Mouse (Mus musculus) liver, postnatal 0 days (tissue): Measurements from ENCODE around the gene Adarb1. TPM values are rescaled to one million over a fixed set of nuclear protein-coding genes. Genes with fewer than 3 reads are reported as not detected.
A peak's percentile ranks its signal among the peaks of the same experiment; 100 is the strongest.

Experiments used
- ATAC-seq: fragments of 200-750 bp; cut with Nextera tagmentation; 2 replicates; pipeline ENCODE4 v1.8.0; 2017; ENCODE audit warnings: mild to moderate bottlenecking, moderate library complexity
- DNase-seq: peaks from one replicate; pipeline ENCODE4 v3.0.0-alpha.2; 2016
- H3K27ac ChIP-seq: fragments of 300-500 bp; sonication (generic); 2 replicates; pipeline ENCODE4 v1.5.1; 2014; ENCODE audit warnings: antibody characterized with exemption, moderate library complexity, mild to moderate bottlenecking, low read depth
- H3K27me3 ChIP-seq: fragments of 300-500 bp; sonication (generic); 2 replicates; pipeline ENCODE4 v1.6.1; 2014; ENCODE audit warnings: low read length, control low read depth, mixed read lengths; ENCODE audit not compliant: insufficient read depth
- H3K36me3 ChIP-seq: fragments of 300-500 bp; sonication (generic); replicated peaks from 2 replicates; pipeline ENCODE4 v1.6.1; 2014; ENCODE audit warnings: mild to moderate bottlenecking, control low read depth, low read length, moderate library complexity, mixed read lengths; ENCODE audit not compliant: insufficient read depth
- H3K4me1 ChIP-seq: fragments of 300-500 bp; sonication (generic); 2 replicates; pipeline ENCODE4 v1.6.1; 2014; ENCODE audit warnings: antibody characterized with exemption, mild to moderate bottlenecking, control low read depth; ENCODE audit not compliant: insufficient read depth
- H3K4me2 ChIP-seq: fragments of 300-500 bp; sonication (generic); 2 replicates; pipeline ENCODE4 v1.6.1; 2014; ENCODE audit warnings: low read depth, mild to moderate bottlenecking, low read length, moderate library complexity, mixed read lengths
- H3K4me3 ChIP-seq: fragments of 300-500 bp; sonication (generic); 2 replicates; pipeline ENCODE4 v1.5.1; 2014; ENCODE audit warnings: low read depth, low read length
- H3K9ac ChIP-seq: fragments of 300-500 bp; sonication (generic); replicated peaks from 2 replicates; pipeline ENCODE4 v1.6.1; 2014; ENCODE audit warnings: mild to moderate bottlenecking, moderate library complexity
- H3K9me3 ChIP-seq: fragments of 300-500 bp; sonication (generic); 2 replicates; pipeline ENCODE4 v1.6.1; 2016; ENCODE audit warnings: mild to moderate bottlenecking, control low read depth, low read length, mixed read lengths
- CTCF ChIP-seq: sonication (generic); IDR thresholded peaks from 2 replicates; pipeline ENCODE4 v1.5.1; 2016; ENCODE audit warnings: antibody characterized with exemption, low read depth
- EP300 ChIP-seq: IDR thresholded peaks from 2 replicates; pipeline ENCODE4 v1.6.1; 2016; ENCODE audit warnings: antibody characterized with exemption, low read depth, mild to moderate bottlenecking
- WGBS: fragments of 180-500 bp; shearing (Covaris S2); extraction: QIAGEN DNeasy Blood & Tissue Kit; methylation state at CpG from one replicate; pipeline ENCODE4 v1.1.7; 2014; ENCODE audit not compliant: insufficient replicate concordance; 5-methylcytosine and 5-hydroxymethylcytosine counted together
- polyA plus RNA-seq: library from polyadenylated mRNA; unstranded; fragments of >200 nt; fragmentation: Nextera tagmentation; extraction: Ambion mirVana; gene quantifications from 2 replicates; pipeline ENCODE4 v1.2.1, GENCODE M21; 2015

Adarb1 gene
- polyA plus RNA-seq, 1 experiment from 2014 or later, result 1.8 TPM

GRCm38 (mm10) chr10:77342842-77343241 lies 75.2 kb downstream of the Adarb1 start:
- Histone ChIP-seq H3K4me1 (no peaks in the 10 kb centered on the region), H3K27ac (no peak overlapping the region), H3K4me2 (no peak overlapping the region), H3K36me3 (no peaks in the 10 kb centered on the region), H3K4me3 (no peak overlapping the region), H3K27me3 (no peaks in the 10 kb centered on the region), H3K9me3 (no peaks in the 10 kb centered on the region), H3K9ac (no peak overlapping the region)
- 68% methylated on average over 3 of the region's 3 CpGs for WGBS
- ATAC-seq (no peak), DNase-seq (no peak)
- TF ChIP-seq CTCF (no peak), EP300 (no peak)

GRCm38 (mm10) chr10:77341711-77342110 lies 76.4 kb downstream of the Adarb1 start:
- no peak overlapping the region for H3K4me2 ChIP-seq
- H3K4me1 ChIP-seq, result no peaks in the 10 kb centered on the region
- H3K36me3 ChIP-seq, result no peaks in the 10 kb centered on the region
- no peak overlapping the region for H3K27ac ChIP-seq
- ATAC-seq, result no peak
- TF ChIP-seq EP300 (no peak), CTCF (no peak)
- no peak for DNase-seq
- H3K27me3 ChIP-seq, result no peaks in the 10 kb centered on the region
- H3K9ac ChIP-seq, result no peak overlapping the region
- H3K4me3 ChIP-seq, result no peak overlapping the region
- H3K9me3 ChIP-seq, result no peaks in the 10 kb centered on the region

- no peak overlapping the region for H3K9ac ChIP-seq
- ATAC-seq (no peak), DNase-seq (no peak)
- H3K36me3 ChIP-seq, result no peaks in the 10 kb centered on the region
- no peak overlapping the region for H3K4me2 ChIP-seq
- no peak overlapping the region for H3K4me3 ChIP-seq
- H3K9me3 ChIP-seq, result no peaks in the 10 kb centered on the region
- 71% methylated on average over 4 of the region's 4 CpGs for WGBS
- no peak for TF ChIP-seq CTCF
- TF ChIP-seq EP300, result no peak
- H3K27me3 ChIP-seq, result no peaks in the 10 kb centered on the region
- H3K27ac ChIP-seq, result no peak overlapping the region
- H3K4me1 ChIP-seq, result no peaks in the 10 kb centered on the region
These were observed 77.0 kb downstream of the Adarb1 start for GRCm38 (mm10) chr10:77341059-77341458.

- H3K9me3 ChIP-seq, result no peaks in the 10 kb centered on the region
- DNase-seq (no peak), ATAC-seq (no peak)
- H3K4me2 ChIP-seq, result no peak overlapping the region
- no peaks in the 10 kb centered on the region for H3K27me3 ChIP-seq
- no peak overlapping the region for H3K27ac ChIP-seq
- no peak overlapping the region for H3K9ac ChIP-seq
- H3K4me1 ChIP-seq, result no peaks in the 10 kb centered on the region
- TF ChIP-seq CTCF, result peak; percentile 20; the same call in 1 of the 2 replicates
- no peak for TF ChIP-seq EP300
- WGBS, result 50% methylated on average over 18 of the region's 18 CpGs
- H3K4me3 ChIP-seq, result no peak overlapping the region
- no peaks in the 10 kb centered on the region for H3K36me3 ChIP-seq
These were observed 78.2 kb downstream of the Adarb1 start for GRCm38 (mm10) chr10:77339871-77340341.

- no peak overlapping the region for H3K27ac ChIP-seq
- ATAC-seq (no peak), DNase-seq (no peak)
- H3K27me3 ChIP-seq, result no peaks in the 10 kb centered on the region
- no peak for TF ChIP-seq CTCF
- TF ChIP-seq EP300, result no peak
- H3K4me2 ChIP-seq, result no peak overlapping the region
- H3K9ac ChIP-seq, result no peak overlapping the region
- 78% methylated on average over 9 of the region's 9 CpGs for WGBS
- no peaks in the 10 kb centered on the region for H3K36me3 ChIP-seq
- no peaks in the 10 kb centered on the region for H3K9me3 ChIP-seq
- no peaks in the 10 kb centered on the region for H3K4me1 ChIP-seq
- no peak overlapping the region for H3K4me3 ChIP-seq
These were observed 84.6 kb downstream of the Adarb1 start for GRCm38 (mm10) chr10:77333518-77333917.

- DNase-seq (no peak), ATAC-seq (no peak)
- no peak overlapping the region for H3K4me3 ChIP-seq
- H3K4me1 ChIP-seq, result no peaks in the 10 kb centered on the region
- no peak overlapping the region for H3K4me2 ChIP-seq
- no peak for TF ChIP-seq CTCF
- TF ChIP-seq EP300, result no peak
- H3K27ac ChIP-seq, result no peak overlapping the region
- H3K36me3 ChIP-seq, result no peaks in the 10 kb centered on the region
- H3K9me3 ChIP-seq, result no peaks in the 10 kb centered on the region
- 75% methylated on average over 11 of the region's 11 CpGs for WGBS
- H3K9ac ChIP-seq, result no peak overlapping the region
- no peaks in the 10 kb centered on the region for H3K27me3 ChIP-seq
These were observed 88.5 kb downstream of the Adarb1 start for GRCm38 (mm10) chr10:77329446-77330094.
